Mouse (Mus musculus) thymus, adult 18-20 months (tissue): Measurements from ENCODE around the gene Tmem107.

ENCODE experiments used
- DNase-seq, 2 experiments: peaks; one replicate each; pipeline ENCODE4 v3.0.0; 2022; ENCODE audit warnings: mixed read lengths in 2 of 2

Gene Tmem107

DNA sequence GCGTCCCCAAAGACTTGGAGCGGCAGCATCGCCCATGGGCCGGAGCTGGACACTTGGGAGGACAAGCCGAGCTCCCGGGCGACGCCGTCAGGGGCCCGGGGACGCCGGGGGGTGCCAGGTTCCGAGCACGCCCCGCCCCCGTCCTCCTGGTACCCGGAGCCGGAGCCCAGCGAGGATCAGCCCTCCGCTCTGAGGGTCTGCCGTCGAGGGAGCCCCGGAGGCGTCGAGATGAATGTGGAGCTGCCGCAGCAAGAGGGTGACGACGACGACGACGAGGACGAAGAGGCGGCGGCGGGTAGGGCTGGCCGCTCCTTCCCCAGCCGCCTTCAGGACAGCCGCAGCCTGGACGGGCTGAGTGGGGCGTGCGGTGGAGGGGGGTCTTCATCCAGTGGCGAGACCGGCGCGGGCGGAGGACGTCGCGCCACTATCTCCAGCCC lies 10.6 kb upstream of the Tmem107 start:
- DNase-seq, result no peak

DNA sequence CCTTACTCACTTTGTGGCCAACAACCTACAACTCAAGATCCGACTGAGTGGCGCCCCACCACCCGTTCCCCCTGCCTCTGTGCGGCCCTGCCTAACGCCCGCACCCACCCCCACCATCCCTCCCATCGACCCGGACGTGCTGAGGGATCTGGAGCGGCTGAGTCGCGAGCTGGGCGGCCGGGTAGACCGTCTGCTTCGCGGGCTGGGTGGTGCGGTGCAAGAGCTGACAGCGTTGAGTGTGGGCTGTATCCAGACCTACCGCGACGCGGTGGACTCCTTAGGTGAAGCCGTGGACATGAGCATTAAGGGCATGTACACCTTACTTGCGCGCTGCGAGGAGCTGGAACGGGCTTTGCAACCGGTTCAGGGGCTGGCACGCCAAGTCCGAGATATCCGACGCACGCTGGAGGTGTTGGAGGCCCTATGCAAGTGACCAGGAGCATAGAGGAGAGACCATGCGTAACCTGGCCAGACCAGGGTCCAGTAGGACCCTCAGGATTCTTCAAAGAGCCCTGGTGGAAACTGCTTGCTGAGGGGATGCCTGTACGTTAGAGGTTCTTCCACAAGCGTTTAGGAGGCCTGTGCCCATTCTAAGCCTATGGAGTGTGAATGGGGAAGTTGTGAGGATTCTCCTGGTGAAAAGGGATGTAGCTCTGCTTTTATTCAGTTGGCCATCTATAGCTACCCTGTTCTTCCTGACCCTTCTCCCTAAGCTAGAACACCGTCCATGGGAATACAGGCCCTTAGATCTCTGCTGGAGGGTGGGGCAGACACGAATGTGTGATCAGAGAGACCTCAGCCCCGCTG lies 10.0 kb upstream of the Tmem107 start:
- no peak for DNase-seq

DNA sequence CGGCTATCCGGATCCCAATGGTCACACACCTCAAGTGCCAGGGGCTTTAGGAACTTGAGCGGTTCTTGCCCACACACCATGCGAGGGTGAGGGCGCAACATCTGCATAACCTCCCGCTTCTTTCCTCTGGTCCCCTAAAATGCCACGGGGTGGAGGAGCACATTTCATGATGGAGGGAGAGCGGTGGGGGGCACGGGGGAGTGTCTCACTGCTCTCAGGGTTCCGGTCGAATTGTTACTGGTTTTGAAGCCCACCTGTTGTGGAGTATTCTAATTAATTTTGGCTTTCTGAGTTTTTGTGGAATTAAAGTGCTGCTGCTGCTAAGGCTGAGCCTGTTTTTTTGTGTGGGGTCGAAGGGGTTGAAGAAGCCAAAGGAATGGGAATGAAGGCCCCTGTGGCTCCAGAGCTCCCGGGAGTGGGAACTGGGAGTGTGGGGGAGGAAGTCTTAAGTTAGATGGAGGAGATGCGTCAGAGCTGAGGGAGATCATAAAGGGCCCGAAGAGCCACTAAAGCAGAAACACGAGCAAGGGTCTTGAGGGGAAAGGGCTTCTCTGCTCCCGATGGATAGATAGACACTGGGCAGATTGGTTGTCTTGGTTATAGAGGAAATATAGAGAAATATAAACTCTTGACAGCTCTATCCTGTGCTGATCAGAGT lies 9.2 kb upstream of the Tmem107 start:
- peak in 1 of 2 experiments; percentile 31 for DNase-seq

DNA sequence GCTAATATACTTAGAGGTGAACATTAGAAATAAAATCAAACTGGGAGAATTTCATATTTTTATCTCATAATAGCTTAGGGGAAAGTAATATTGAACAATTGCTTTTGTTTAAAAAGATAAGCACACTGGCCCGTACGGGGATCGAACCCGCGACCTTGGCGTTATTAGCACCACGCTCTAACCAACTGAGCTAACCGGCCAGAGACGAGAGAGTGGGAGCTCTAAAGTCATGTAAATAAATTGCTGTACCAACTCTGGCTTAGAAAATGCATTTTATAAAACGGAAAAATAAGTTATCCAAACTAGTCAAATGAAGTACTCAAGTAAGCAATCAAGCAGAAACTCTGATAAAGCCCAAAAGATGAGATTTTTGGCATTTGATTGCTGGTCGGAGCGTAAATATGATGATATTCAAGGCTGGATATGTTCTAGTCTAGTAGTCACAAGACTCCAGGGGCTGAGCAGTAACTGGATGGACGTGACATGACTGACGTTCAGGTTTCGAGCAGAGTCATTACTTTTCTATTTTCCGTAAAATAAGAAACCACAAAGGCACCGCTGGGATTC lies 8.3 kb upstream of the Tmem107 start:
- peak in 1 of 2 experiments; percentile 62 for DNase-seq

DNA sequence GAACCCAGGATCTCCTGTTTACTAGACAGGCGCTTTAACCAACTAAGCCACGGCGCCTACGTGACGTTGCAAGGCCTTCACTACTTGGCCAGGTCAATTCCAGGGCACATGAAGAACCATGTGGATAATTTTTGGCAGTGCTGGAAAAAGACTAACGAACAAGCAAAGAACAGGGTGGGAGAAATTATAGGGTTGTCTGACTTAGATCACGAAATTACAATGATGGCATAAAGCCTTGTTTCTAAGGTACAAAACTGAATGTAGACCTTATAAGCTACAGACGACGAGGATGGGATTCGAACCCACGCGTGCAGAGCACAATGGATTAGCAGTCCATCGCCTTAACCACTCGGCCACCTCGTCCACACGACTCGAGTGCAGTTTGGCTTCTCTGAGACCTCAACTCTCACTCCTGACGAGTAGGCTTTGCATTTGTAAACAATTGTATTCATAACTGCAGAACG lies 7.8 kb upstream of the Tmem107 start:
- peak; percentile 82 to 92 for DNase-seq

DNA sequence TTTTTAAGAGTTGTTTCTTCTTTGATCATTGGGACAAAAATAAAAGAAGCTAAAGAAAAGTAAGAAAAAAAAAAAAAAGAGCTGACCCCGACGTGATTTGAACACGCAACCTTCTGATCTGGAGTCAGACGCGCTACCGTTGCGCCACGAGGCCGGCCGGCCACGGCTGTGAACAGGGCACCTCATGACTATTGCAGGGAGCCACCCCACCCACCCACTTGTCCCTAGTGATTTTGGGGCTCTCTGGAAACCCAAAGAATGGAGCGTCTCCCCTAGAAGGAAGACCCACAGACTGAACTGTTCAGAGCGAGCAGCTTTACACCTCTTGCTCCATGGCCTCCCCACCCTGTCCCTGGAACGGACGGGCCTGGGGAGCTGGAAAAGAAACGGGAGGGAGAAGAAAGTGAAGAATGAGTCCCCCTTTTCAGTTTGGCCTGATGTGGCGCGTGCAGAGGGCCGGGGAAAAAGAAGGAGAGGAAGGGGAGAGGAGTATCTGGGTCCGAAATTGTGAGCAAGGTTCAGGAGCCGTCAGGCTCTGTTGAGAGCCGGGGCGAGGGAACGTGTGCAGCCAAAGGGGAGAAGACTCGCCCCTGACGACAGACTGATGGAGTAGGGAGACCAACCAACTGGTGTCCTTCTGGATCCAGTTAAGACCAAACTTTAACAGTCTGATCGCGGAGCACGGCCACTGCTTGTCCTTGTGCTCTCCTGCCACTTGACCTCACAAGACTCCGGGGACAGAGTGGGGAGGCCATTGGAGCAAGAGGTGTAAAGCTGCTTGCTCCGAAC lies 7.0 kb upstream of the Tmem107 start:
- DNase-seq, result peak in 1 of 2 experiments; percentile 64

DNA sequence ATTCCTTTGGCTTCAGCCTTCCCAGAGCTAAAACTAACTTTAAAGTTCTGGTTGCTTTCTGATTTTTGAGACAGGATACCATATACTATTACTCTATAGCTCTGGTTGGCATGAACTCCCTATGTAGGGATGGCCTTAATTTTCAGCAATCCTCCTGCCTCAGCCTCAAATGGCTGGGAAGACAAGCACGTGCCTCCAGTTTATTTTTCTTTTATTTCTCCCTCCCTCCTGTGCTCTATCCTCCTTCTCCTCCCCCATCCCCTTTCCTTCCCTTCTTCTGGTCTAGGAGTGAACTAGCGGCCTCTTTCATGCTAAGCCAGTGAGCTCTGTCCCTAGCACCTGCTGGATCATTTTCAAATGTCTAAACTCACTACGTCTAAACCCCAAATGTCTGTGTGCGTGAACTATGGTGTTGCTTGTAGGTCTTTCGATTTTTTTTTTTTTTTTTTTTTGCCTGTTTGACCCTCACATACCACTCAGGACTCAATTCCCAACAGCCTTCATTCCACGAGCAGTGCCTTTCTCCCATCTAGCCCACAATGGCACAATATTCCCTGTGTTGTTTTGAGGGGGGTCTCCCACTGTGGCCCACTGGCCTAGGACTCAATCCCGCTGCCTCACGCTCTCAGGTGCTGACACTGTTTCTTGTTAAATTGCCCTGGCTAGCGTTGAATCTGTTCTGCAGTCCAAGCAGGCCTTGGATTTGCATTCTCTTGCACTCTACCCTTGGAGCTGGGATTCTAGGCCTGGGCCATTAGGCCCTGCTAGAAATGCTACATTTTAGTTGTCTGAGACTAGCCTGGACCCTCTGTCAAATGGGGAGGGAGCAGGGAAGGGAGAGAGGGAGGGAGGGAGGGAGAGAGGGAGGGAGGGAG lies 6.1 kb upstream of the Tmem107 start:
- no peak for DNase-seq

DNA sequence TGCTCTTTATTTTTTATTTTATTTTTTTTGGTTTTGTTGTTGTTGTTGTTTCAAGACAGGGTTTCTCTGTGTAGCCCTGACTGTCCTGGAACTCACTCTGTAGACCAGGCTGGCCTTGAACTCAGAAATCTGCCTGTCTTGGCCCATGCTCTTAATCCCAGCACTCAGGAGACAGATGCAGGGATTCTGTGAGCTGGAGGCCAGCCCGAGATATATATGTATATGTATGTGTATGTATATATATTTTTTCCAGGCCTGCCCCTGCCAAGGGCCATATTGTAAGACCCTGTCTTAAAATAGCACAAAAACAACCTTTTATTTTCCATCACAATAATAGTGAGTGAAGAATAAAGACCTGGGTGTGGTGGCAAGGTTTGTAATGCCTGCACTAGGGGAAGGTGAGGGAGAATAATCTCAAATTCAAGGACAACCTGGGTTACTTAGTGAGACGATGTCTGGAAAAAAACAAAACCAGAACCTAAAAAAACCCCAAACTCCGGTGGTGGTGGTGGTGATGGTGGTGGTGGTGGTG lies 5.1 kb upstream of the Tmem107 start:
- DNase-seq, result no peak

DNA sequence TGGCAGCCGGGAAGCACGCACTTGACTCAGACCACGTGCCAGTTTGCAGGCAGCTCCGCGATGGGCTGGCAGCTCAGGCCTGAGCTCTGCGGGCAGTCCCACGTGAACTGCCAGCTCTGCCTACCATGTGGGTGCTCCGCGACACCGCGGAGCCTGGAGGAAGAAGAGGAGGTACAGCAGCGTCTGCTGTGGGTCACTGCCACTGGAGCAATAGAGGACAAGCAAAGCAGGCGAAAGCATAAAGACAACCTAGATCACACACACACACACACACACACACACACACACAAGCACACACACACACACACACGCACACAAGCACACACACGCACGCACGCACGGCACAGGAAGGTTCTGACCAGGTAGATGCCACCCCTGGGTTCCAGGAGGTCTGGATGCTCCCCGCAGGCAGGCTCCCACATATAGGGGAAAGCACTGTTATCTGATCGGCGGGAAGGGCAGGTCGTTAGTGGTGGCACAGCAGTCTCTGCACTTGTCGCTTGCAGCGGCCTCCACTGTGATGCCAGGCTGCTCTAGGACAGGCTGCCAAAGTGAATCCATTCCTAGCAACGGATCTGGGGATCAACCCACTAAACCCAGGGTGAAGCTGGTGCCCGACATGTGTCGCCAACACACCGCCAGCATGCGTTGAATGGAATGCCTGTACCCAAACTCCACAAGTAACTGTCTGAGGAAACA lies 4.3 kb upstream of the Tmem107 start:
- no peak for DNase-seq

DNA sequence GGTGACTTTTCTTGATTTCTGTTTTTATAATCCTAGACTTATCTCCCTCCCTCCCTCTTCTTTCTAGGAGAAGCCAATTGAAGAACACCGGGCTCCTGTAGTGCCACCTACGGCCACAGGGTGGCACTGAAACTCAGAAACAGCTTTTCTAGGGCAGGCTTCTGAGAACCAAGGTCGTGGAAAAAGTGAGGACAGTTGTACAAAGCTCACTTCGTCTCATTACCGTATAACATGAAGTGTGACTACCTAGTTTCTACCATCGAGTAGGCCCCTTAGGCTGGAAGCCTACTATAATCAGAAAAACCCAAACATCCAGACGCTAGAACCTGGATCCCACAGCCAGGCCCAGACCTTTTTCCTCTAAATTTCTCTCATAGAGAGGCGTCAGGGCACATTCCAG lies 3.6 kb upstream of the Tmem107 start:
- peak; percentile 55 to 72 for DNase-seq

DNA sequence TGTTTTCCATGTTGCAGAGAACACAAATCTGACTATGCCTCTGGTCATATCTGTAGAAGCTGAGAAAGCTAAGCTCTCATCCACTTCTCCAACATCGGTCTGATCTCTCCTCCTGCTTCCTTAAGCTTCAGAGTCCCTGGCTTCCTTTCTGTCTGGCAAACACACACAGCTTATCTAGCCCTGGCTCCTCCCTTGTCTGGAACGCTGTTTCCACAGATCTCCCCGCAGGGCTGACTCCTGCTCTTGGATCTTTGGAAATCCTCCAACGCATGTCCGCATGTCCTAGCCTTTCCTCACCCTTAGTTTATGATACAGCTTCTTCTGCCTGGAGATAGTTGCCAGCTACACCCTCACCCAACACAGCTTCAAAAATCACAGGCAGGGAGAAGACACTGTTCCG lies 3.0 kb upstream of the Tmem107 start:
- DNase-seq, result no peak

DNA sequence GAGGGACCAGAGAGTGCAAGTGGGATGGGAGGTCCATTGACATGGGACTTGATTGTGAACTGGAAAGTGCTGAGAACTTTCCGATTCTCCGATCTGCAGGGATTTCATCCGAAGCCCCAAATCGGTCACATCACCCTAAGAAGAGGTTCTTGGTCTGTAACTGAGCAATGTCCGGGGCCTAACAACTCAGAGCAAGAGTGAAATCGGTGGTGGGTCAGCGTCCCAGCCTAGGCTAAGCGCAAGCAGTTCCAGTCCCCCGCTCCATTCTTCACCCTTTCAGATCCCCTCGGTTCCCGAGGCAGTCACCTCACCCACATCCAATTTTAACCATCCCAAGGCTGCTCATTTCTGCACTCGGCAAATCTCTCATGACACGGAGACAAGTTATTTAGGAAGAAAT lies 513 bp upstream of the Tmem107 start:
- no peak for DNase-seq

DNA sequence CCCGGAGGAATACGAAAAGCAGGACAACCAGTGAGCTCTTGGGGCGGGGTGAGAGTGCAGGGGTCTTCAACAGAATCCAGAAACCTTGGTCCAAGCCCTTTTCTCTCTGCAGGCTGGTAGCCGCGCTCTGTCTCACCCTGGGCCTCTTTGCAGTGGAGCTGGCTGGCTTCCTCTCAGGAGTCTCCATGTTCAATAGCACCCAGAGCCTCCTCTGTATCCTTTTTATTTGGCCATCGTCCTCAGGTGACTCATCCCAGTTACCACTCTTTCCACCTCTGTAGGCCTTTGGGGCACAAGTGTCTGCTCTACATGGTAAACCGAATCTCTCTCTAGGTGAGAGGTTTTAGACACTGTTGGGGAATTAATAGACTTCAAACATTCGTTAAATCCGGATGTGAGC lies 656 bp downstream of the Tmem107 start:
- DNase-seq, result no peak

DNA sequence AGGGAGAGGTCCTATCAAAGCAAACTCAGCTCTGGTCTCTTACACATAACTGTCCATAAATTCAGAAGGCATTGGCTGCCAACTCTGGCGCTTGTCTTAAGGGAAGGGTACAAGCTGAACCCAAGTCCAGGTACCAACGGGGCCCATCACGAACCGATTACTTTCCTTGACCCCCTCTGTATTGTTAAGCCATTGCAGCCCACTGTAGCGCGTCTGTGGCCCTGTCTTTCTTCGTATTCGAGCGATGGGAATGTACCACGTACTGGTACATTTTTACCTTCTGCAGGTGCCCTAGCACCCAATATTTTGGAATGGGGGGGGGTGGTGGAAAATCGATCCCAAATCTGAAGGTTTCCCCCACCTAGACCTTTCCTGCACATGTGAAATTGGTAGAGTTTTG lies 1.6 kb downstream of the Tmem107 start:
- DNase-seq, result no peak

DNA sequence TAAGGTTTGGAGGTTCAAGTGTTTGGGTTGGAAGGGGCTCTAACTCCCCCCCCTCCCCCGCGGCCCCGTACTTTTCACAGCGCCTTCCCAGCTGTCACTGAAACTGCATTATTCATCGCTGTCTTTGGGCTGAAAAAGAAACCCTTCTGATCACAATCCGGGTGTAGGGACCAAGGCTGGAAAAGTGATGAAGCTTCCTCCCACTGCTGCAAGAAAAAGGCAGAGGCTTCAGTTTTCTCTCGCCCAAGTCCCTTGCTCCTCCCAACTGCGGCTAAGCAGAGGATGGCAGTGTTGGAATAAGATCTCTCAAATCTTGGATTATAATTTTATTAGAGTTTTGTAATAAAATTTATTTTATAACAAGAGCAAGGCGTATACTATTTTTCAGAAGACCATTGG lies 2.1 kb downstream of the Tmem107 start:
- no peak for DNase-seq

DNA sequence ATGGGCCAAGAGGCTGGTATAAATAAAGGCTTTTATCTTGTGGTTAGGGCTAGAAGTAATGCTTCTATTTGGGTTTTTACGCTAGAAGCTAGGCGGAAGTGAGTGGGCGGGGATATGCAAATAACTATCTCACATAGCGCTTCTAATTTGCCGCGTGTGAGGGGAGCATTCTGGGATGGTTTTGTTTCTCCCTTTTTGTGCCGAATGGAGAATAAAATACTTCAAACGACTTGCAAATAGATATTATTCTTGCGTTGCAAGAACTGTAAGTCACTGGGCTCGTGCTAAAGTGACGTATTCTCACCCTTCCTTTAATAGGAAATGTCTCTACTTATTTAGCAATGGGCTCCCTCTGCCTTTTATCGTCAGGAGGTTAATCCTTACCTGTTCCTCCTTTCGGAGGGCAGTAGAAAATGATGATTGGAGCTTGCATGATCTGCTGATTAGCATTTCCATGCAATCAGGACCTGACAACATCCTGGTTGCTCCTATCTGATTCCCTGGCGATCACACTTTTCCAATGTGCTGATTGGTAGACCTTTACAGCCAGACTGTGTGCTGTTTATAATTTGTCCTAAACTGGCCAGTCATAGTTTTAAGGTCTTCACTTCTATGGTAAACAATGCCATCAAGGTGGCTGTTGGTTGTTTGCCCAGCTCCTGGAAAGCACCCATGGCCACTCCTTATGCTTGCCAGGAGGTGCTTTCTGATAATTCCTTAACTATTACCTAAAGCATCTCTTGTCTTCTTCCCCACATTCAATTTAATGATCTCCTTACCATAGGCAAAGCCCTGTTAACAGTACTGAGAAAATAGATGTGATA lies 2.7 kb downstream of the Tmem107 start:
- peak in 1 of 2 experiments; percentile 77 for DNase-seq

DNA sequence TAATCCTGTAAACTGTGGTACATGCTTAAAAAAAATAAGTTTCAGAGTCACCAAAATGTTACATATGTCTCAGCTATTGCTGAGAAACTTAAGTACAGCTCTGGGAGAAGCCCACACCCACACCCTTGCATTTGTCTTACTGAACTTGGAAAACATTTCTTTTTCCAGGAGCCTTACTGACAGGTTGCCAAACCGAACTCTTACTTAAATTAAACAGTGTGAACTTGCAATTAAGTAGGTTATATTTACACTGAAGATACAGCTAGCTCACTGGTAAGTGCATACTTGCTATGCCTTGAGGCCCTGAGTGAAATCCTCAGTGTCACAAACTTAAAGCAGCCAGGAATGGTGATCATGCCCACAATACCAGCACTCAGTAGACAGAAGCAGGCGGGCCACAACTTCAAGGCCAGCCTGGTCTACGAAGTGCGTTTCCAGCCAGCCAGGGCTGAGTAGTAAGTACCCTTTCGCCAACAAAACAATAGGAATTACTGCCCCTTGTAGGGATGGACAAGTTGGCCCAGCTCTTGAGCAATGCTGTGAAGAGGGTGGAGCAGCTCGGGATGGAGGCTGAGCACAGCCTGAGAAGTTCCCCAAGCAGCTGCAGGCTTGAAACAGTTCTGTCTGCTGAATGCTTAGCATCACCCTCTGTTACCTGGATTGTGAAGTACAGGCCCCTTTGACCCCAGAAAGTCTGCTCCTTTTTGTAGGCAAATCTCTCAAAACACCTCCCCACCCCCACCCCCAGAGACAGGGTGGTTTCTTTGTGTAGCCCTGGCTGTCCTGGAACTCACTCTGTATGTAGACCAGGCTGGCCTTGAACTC lies 3.6 kb downstream of the Tmem107 start:
- no peak for DNase-seq

DNA sequence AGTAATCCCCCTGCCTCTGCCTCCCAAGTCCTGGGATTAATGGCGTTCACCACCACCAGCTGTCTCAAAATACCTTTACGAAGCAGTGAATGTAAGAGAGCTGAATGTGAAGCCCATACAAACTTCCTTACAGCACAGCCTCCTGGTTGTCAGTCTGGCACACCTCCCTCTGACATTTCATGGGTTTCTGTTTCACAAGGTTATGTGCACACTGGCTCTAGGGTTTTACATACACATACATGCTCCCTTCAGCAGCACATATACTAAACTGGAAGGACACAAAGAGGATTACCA lies 4.1 kb downstream of the Tmem107 start:
- no peak for DNase-seq

DNA sequence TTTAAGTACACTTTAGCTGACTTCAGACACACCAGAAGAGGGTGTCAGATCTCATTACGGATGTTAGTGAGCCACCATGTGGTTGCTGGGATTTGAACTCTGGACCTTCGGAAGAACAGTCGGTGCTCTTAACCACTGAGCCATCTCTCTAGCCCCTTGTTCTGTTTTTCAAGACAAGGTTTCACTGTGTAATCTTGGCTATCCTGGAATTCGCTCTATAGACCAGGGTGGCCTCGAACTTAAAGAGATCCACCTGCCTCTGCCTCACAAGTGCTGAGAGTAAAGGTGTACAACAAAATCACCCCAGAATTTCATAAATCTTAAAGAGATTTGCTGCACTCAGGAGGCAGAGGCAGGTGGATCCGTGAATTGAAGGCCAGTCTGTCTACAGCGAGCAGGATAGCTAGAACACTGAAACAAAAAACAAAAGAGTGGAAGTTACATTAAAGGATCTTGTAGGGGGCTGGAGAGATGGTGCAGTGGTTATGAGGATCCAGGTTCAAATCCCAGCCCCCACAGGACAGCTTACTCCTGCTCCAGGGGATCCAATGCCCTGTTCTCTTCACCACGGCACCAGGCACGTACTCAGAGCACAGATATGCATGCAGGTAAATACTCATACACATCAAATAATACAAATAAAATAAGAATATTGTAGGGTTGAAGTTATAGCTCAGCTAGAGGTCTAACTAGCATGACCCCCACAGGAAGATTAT lies 5.3 kb downstream of the Tmem107 start:
- no peak for DNase-seq
